Mouse (Mus musculus) 3T3-L1 (cell line): ENCODE results near the gene Gm11027.
A peak's percentile ranks its signal among the peaks of the same experiment; 100 is the strongest.
"Not testable (repeated sequence)": the region's sequence is repeated elsewhere in the genome, so short reads cannot be mapped to it uniquely, and the experiment has no call there.

Experiments
- DNase-seq: peaks from one replicate; pipeline ENCODE4 v3.0.0-alpha.2; 2015; ENCODE audit warnings: low read depth, low spot score

Gm11027 gene

DNA sequence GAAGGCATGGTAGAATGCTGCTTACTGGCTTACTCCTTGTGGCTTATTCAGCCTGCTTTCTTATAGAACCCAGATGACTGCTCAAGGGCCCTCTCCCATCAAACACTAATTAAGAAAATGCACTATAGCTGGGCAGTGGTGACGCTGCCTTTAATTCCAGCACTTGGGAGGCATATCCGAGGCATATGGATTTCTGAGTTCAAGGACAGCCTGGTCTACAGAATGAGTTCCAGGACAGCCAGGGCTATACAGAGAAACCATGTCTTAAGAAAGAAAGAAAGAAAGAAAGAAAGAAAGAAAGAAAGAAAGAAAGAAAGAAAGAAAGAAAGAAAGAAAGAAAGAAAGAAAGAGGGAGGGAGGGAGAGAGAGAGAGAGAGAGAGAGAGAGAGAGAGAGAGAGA lies at the start of gene Gm11027:
TSS of gene Gm11027 (plus strand) at position 301 of the 400 bp plus-strand sequence.
- not testable (repeated sequence) for DNase-seq

DNA sequence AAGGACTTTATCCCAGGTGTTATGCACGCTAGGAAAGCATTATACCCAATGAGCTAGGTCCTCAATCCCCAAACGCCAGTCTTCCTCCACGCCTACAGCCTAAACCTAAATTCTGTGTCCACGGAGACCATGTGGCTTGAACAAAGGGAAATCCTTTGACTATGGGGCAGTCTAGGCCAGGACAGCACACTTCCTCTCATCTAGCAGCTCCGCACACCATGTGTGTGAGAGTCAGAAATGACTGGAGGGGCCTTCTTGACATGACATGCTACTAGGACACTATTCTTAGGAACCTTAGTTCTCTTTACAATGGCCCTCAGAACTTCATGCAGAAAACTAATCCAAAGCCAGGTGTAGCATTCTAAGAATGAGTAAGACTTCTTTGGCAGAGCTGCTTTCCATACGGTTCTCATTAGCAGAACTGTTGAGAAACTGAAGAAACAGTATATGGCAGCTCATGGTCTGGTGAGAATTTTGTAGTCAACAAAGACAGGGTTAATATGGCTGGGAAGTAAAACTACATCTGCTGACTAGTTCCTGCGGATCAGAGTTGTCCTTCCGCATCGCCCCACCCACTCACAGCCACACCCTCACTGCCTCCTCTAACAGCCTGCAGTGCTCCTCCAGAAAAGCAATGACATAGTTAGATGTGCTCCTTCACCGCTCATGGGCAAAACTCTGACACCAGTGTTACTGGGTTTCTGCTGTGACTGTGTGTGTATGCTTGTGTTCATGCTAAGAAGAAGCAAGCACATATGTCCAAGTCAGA lies 48.7 kb upstream of the Gm11027 start:
- DNase-seq, result no peak

DNA sequence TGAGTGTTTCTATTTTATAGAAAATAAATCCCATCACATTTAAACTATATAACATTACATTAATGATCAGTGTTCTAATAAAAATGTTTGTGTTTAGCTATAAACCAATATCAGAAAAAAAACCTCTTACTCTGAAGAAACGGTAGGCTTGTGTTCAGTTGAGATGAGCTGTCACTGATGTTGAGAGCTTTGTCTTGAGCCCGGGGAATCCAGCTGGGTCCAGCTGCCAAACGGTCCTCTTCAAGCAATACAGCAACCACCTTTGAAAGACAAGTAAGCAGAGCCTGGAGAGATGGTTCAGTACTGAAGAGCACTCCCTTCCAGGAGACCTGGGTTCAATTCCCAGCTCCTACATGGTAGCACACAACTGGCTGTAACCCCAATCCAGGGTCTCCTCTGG lies 45.7 kb upstream of the Gm11027 start:
- no peak for DNase-seq

DNA sequence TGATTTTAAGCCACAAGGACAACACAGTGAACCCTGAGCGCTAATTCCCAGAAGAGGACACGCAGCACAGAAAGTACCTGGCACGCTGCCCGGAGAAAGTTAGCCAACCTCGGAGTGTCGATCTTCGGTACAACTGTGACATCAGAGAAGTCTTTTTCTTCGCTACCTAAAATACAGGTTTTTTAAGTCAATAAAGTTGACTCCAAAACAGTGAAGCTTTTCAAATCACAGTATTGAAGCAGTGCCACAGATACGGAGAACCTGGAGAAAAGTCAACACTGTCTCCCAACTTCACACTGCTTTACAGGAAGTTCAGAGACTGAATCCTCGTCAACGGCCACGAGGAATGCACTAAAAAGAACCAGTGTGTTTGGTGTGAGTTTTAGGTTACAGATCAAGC lies 43.6 kb upstream of the Gm11027 start:
- DNase-seq, result peak; percentile 66

DNA sequence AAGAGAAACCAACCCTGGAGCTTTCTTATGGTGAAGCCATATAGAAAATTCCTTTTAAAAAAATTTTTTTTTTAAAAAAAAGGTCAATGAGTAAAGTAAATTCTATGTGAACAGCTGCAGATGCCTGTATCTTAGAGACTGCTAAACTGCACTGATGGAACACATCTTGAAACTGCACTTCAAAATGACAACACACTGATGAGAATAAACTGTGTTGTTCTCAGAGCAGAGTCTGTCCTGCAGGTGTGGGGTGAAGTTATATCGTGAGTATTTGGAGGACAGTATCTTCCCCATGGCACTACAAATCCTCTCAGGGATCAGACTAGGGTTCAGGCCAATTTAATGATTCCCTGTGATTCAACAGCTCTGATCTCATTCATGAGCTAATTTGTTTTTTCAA lies 43.1 kb upstream of the Gm11027 start:
- DNase-seq, result no peak

DNA sequence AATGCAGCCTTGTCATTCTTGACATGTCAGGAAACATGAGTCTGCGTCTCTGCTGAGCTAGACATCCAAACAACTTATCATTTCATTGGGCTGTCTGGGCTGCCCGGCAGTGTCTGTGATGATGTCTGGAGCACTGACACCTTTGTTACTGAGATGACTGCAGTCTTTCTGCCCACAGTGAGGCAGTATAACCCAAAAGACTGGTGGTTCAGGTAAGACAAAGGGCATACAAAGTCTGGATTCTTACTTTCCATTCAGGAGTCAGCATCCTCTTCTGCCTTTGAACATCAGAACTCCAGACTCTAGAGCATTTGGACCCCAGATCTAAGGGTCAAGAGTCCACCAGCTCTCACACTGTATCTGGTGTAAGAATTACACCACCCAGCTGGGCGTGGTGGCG lies 39.8 kb upstream of the Gm11027 start:
- DNase-seq, result peak; percentile 29

DNA sequence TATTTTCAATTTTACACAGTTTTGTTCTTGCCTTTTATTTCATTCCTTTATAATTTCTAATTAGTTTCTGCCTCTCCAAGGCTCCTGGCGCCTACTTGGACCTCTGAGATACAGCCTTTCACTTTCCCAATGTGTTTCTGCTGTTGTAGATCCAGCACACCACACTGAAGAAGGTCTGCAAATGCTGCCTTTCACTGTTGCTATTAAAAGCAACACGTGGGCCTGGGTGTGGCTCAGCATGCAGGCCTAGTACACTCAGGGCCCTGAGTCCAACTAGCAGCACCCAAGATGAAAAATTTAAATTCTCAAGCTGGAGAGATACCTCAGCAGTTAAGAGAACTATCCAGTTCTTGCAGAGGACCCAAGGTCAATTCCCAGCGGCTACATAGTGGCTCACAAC lies 38.5 kb upstream of the Gm11027 start:
- no peak for DNase-seq

DNA sequence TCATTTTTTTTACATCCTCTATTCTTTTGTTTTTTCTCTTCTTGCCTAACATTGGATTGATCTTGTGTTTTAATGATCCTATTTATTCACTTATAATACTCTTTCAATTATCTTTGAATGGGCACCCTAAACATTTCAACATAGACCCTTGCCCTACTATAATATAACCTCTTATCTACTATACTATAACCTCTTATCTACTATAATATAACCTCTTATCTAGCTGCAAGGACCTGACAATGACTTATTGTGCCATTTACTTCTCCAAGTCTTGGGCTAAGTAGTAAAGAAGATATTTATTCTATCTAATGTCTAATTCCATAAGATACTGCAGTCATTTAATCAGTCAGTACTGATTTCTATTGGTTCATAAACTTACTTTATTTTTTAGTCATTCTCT lies 36.8 kb upstream of the Gm11027 start:
- DNase-seq, result no peak

DNA sequence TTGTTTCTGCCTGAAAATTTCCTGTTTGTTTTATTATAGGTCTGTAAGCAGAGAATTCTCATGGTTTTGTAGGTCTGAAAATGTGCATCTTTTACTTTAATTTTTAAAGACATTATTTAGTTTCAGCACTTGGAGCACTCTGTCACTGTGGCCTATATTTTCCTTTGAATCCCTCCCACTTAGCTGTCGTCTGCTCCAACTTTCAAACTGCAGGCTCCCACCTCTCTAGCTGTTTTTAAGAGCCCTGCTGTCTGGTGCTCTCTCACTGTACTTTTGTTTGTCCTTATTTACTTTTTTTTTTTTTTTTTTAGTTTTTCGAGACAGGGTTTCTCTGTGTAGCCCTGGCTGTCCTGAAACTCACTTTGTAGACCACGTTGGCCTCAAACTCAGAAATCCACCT lies 36.4 kb upstream of the Gm11027 start:
- DNase-seq, result no peak

DNA sequence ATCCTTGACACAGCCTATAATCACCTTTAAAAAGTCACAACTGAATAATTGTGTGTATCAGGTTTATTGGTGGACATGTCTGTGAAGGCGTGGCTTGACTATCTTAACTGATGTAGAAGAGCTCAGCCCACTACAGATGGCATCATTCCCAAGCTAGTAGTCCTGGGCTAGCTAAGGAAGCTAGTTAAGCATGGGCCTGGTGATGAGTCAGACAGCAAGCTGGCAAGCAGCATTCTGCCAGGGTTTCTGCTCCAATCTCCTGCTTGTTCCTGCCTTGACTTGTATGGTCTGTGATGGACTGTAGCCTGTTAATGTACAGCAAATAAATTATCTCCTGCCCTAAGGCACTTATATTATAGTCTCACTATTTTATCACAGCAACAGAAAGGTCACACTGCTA lies 30.6 kb upstream of the Gm11027 start:
- DNase-seq, result peak; percentile 88

DNA sequence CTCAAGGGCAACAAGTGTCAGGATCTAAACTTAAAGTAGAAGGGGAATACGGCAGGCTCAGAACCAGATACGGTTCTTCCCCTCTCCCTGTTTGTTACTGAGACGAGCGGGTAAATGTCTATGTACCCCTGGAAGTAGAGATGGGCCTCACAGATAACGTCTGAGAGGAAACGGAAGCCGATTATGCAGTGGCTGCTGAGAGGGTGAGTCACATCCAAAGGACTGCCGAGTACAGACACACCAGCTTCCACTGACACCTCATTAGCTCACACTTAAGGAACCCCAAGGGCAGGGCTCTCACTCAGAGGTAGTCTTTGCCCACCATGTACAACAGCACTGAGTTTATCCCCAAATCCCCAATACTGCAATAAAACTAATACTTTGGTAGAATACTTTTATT lies 20.5 kb upstream of the Gm11027 start:
- peak; percentile 26 for DNase-seq

DNA sequence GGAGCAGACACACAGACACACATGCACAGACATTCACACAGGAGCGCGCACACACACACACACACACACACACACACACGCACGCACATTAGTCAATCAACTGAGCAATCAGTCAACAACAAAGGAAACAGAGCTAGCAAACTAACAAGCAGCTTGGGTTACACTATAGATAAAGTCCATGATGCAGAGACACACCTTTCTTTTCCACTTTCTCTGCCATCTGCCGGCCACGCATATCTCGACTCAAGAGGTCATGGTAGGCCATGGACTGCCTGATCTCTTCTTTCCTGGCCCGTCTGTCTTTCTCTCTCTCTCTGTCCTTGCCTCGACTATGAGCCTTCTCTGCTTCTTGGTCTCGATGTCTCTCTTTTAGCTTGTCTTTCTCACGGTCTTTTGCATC lies 19.6 kb upstream of the Gm11027 start:
- DNase-seq, result no peak

DNA sequence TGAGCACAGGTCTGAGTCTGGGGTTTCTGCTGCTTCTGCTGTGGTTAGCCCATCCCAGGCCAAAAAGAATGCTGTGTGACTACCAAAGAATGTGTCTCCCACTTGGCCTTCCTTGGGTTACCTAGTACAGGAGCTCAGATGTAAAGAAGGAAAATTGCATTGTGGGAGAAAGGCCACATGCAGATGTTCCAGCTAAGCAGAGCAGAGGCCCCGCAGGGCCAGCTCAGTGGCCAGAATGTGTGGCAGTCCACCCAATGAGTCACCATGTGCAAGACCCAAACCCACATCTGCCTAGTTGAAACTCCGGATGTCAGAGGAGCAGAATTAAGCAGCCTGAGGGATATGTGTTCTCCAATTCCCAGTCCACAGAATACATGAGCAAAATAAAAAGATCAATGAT lies 16.9 kb upstream of the Gm11027 start:
- peak; percentile 86 for DNase-seq

DNA sequence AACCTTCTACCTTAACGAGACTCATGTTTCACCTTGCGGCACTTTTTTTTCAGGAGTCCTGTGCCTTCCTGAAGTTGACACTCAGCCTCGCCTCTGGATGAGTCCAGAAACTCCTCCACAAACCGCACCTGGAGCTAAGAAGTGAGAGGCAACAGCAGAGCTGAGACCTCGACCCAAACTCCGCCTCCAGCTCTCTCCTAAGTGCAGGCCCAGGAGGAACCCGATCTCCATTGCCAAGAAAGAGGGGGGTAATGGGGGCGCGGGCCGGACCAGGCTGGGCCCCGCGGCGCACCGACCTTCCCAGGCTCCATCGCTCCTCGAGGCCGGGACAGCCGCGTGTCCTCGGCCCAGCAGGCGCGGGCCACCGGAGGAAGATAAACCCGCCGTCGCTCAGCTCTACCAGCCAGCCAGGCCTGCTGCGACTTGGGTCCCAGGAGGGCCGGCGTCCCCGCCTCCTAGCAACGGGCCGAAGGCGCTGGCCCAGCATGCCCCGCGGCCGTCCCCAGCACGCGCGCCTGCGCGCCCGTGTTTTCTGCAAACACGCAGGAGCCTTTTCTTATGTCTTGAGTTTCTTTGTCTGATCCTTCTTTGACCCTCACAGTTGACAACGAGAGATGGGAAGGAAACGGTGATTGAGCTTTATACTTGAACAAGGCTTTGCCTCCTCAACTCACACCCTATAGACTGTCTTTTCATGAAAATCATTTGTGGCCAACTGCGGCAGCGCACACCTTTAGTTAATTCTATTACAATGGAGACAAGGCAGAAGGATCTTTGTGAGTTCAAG lies 12.4 kb upstream of the Gm11027 start, which contains the start of gene Wdr60:
TSS of gene Wdr60 (minus strand) at position 468 of the 787 bp plus-strand sequence.
- peak; percentile 78 for DNase-seq

DNA sequence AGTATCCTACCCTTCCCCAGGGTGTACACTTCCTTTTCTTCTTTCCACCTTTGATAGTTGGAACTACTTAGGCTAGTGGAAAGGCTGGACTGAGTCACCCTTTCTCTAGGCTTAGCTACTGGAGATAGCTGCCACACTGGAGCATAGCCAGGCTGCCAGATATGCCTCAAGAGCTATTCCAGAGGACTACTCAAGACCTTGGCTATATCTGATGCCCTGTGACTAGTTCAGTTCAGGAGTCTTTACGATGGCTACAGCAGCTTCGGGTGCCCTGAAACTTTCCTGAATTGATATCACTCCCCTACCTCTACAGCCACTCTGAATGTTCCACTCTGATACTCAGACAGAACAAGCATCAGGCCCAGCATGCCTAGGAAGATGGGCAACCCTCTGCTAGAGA lies 10.4 kb upstream of the Gm11027 start:
- DNase-seq, result peak; percentile 61

DNA sequence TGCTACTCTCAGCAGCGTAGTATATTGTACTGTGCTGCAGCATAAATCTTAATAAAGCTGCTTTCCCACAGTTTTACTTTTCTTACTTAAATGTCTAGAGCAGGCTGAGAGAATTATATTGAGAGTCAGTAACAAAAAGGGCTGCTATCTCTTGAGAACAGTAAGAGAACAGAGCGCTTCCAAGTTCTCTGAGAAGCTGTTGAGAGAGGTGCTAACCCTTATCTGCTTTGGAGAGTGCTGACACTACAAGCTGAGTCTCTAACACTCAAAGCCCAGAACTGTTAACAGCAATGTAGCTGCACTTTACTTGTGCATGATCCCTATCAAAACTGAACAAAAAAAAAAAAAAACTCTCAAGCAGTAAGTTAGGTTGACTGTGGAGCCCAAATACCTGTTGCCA lies 9.9 kb upstream of the Gm11027 start:
- DNase-seq, result no peak

DNA sequence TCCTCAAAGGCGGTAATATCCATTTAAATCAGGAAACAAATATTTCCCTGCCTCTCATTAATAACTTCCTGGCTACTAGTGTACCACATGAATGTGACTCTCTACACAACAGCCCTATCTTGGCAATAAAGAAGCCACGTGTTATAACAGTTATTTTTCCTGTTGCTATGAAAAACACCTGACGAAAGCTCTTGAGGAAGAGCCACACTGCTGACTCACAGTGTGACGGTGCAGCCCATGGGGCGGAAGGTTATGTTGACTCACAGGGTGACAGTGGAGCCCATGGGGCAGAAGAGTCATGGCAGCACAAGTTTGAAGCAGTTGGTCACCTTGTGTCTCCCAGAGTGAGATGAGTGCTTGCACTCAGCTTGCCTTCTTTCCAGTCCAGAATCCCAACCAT lies 5.7 kb upstream of the Gm11027 start:
- DNase-seq, result peak; percentile 72

DNA sequence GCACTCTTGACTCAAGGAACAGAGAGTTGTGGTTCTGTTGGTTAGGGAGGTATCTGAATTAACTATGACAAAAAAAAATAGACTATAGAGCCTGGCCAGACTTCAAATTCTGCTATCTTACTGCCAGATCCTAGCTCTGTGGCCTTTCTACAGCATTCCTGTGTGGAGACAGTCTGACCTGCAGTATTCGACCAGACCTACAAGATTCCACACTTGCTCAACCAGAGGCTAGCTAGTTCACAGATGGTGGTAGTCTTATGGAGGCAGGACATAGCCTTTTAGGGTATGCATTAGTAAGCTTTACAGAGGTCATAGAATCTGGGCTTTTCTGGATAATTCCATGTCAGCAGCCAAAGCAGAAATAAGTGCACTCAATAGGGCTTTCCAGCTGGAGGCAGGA lies 4.6 kb upstream of the Gm11027 start:
- peak; percentile 64 for DNase-seq

DNA sequence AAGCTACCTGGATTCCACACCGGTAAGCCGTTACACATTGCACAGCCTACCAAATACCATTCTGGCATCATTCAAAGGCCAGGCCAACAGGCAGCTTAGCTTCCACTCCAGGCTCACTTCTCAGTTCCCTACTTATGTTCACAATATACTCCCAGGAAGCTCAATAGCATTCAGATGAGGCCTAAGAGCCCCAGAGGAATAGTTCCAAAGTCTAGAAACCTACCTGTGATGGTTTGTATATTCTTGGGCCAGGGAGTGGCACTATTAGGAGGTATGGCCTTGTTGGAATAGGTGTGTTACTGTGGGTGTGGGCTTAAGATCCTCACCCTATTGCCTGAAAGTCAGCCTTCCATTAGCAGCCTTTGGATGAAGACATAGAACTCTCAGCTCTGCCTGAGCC lies 4.1 kb upstream of the Gm11027 start:
- no peak for DNase-seq

DNA sequence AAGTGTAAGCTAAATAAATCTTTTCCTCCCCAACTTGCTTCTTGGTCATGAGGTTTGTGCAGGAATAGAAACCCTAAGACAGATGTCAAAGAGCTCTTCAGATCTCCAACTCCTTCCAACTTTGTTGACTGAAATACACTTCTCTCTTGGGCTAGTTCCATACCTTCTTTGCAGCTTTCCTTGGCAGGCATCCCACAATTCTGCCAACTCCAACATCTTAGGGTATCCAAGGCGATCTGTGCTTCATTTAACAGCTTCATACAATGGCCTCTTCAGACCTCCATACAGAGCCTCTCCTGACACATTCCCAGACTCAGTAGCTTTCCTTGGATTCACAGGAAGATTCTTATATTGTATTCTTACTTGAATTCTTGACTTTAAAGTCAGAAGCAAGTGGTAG lies 1.5 kb upstream of the Gm11027 start:
- no peak for DNase-seq

DNA sequence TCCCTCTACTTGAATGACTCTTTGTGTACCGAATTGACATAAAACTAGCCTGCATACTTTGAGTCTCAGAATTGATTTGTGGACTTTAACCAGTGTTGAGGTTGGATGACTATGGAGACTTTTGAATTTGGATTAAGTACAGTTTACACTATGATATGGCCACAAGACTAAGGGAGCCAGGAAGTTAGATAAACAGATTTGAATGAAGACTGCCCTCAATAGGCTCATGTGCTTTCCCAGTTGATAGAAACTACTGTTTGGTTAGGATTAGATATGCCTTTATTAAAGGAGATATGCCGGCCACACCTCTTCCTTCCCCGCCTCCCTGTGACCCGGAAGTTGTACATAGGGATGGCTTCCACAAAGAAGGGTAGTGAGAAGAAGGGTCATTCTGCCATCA lies 445 bp downstream of the Gm11027 start:
- DNase-seq, result no peak

DNA sequence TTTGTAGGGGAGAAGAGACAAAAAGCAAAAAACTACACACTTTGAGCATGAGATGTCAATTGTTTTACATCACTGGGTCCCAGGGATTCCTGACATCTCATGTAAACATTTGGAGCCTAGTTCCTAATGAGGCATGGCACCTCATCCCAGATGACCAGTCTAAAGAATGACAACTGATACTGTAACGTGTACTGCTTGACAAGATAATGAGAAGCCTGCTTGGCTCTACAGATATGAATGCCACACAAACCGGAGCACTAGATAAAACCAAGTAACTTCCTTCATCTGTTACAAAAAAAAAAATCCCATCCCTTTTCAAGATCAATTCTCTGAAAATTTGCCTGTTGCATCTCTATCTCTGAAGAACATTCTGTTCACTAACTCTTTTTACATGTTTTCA lies 1.8 kb downstream of the Gm11027 start:
- no peak for DNase-seq

DNA sequence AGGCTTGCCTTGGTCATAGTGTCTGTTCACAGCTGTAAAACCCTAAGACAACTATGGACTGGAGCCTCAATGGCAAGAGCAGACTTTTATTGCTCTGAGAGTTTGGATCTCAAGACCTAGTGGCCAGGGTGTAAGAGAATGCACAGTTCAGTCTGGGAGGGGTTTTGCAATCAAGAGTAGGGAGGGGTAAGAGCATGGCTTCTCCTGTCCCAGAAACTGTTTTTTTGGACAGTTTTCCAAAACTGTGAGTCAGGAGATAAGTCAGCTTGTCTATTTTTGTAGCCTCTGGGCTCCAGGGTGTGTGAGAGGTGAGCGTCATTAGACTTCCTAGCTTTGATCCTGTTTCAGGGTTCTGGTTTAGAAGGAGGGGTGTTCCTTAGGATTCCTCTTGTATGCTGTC lies 3.4 kb downstream of the Gm11027 start:
- DNase-seq, result peak; percentile 80
